Mouse (Mus musculus) frontal cortex, adult 2 months (tissue): ENCODE measurements around the gene Samd13. TPM values are rescaled to one million over a fixed set of nuclear protein-coding genes. Genes with fewer than 3 reads are reported as not detected.
A peak's percentile ranks its signal among the peaks of the same experiment; 100 is the strongest.

Experiments
- DNase-seq, 2 experiments: peaks; one replicate each; pipeline ENCODE4 v3.0.0; 2022; ENCODE audit warnings: low spot score in 1 of 2; ENCODE audit errors: extremely low spot score in 1 of 2
- polyA plus RNA-seq: library from polyadenylated mRNA; depleted of rRNA; stranded (reverse); fragments of >200 nt; gene quantifications from 2 replicates; pipeline ENCODE4 v1.2.3, GENCODE M21; 2012; rRNA removed

The Samd13 gene
- polyA plus RNA-seq, 1 experiment: 0.64 TPM

- no peak for DNase-seq
These were observed 67.4 kb downstream of the Samd13 start for GRCm38 (mm10) chr3:146617946-146618345.

- no peak for DNase-seq
These were observed 68.7 kb downstream of the Samd13 start for GRCm38 (mm10) chr3:146616533-146617283.

GRCm38 (mm10) chr3:146615496-146615895, 69.9 kb downstream of the Samd13 start, which contains the start of gene Dnase2b:
Gene Dnase2b, minus strand, starts transcription at chr3:146615596.
- DNase-seq: no peak

- DNase-seq: no peak
These were observed 73.6 kb downstream of the Samd13 start for GRCm38 (mm10) chr3:146611821-146612220.

GRCm38 (mm10) chr3:146611261-146611660, 74.1 kb downstream of the Samd13 start:
- no peak for DNase-seq

- DNase-seq: peak; percentile 55 to 74
These were observed 75.1 kb downstream of the Samd13 start for GRCm38 (mm10) chr3:146610322-146610721.

- DNase-seq: peak; percentile 78 to 79
These were observed 78.0 kb downstream of the Samd13 start for GRCm38 (mm10) chr3:146607368-146607767.

- no peak for DNase-seq
These were observed 80.7 kb downstream of the Samd13 start for GRCm38 (mm10) chr3:146604647-146605046.

GRCm38 (mm10) chr3:146602531-146602930, 82.9 kb downstream of the Samd13 start:
- DNase-seq: no peak

- no peak for DNase-seq
These were observed 84.2 kb downstream of the Samd13 start for GRCm38 (mm10) chr3:146601205-146601604.

GRCm38 (mm10) chr3:146599198-146599900, 86.0 kb downstream of the Samd13 start:
- peak in 1 of 2 experiments; percentile 37 for DNase-seq

GRCm38 (mm10) chr3:146598411-146598810, 87.0 kb downstream of the Samd13 start:
- peak; percentile 63 to 67 for DNase-seq

- no peak for DNase-seq
These were observed 88.5 kb downstream of the Samd13 start for GRCm38 (mm10) chr3:146596864-146597263.

- DNase-seq: no peak
These were observed 89.0 kb downstream of the Samd13 start for GRCm38 (mm10) chr3:146596387-146596786.

- no peak for DNase-seq
These were observed 90.0 kb downstream of the Samd13 start for GRCm38 (mm10) chr3:146595440-146595839.

Other genes with a start within 250 kb of the Samd13 start
- 5.1 and 6.0 TPM in 2 replicates for gene Ctbs, start 235.8 kb downstream of the Samd13 start, polyA plus RNA-seq
- gene Spata1, start 185.8 kb downstream of the Samd13 start, polyA plus RNA-seq: 3.4 and 4.7 TPM in 2 replicates
- gene Gng5, start 185.8 kb downstream of the Samd13 start, polyA plus RNA-seq: 93.6 and 102 TPM in 2 replicates
- 18.9 and 19.7 TPM in 2 replicates for gene Rpf1, start 164.2 kb downstream of the Samd13 start, polyA plus RNA-seq
- 0.20 and 0.34 TPM in 2 replicates for gene Uox, start 115.2 kb downstream of the Samd13 start, polyA plus RNA-seq
- not detected in 2 replicates for gene Dnase2b, start 70.0 kb downstream of the Samd13 start, polyA plus RNA-seq
- not detected in 2 replicates for gene 4930503B20Rik, start 34.3 kb downstream of the Samd13 start, polyA plus RNA-seq
- 193 and 194 TPM in 2 replicates for gene Prkacb, start 127.4 kb upstream of the Samd13 start, polyA plus RNA-seq
- gene Ttll7, start 166.8 kb upstream of the Samd13 start, polyA plus RNA-seq: 57.6 and 65.3 TPM in 2 replicates